22 mouse cellular contexts compared by ENCODE assay signal in the genomic region with DNA sequence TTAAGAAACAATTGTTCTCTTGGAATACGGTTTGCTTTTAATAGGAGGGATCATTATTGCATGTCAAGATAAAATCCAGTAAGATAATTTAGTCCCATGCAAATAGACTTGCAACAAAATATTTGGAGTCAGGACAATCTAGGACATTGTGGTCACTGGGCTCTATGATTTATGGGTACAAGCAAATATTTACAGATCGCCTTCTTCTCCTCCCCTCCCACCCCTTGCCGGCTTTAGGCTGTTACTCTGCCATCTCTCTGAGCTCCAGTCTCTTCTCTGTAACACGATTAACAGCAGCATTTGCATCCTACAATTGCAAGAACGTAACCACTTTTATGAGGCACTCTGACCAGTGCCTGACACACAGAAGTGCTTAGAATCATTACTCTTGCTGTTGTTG.
DNase-seq lines count a peak whose midpoint lies in the region; ATAC-seq lines count a peak whose summit lies in the region.
"Had no signal": no experiment of that assay in that cellular context is flagged by ENCODE, and none has a peak within 500 bp of the region (broad histone marks: within the 10 kb centered on the region; RNA-seq: fewer than 3 reads in every experiment).

No protein-coding gene starts in this region.

- no peak for DNase-seq in kidney, adult 11 months
- DNase-seq in kidney, postnatal 10 days, result peak; percentile 23
- no peak for DNase-seq in kidney, adult 9 months
- DNase-seq in lung, postnatal 10 days, result peak; percentile 12
- DNase-seq in lung, postnatal 25 days (ENCODE audit: low spot score), result no peak
- DNase-seq: adrenal gland, adult 2 months; adrenal gland, postnatal 10 days; adrenal gland, postnatal 25 days; cerebellum, adult 11 months; cerebellum, adult 18-20 months; cerebellum, adult 8-10 months; cerebellum, adult 9-11 months; cerebellum, postnatal 14 days; cerebellum, postnatal 36 days; embryo, embryonic 11 days had no signal

- H3K9ac ChIP-seq in kidney, embryonic 16.5 days (replicated peaks; ENCODE audit: low read length), result no peak overlapping the region
- H3K9ac ChIP-seq: embryonic facial prominence, embryonic 13.5 days; embryonic facial prominence, embryonic 15.5 days; forebrain, embryonic 12.5 days had no signal

- no peaks in the 10 kb centered on the region for H3K36me3 ChIP-seq in kidney, embryonic 16.5 days (ENCODE audit: insufficient read depth, low read length)
- H3K36me3 ChIP-seq: embryonic facial prominence, embryonic 13.5 days; embryonic facial prominence, embryonic 15.5 days; forebrain, embryonic 10.5 days; forebrain, embryonic 12.5 days had no signal

- WGBS in kidney, embryonic 16.5 days, result 29% methylated on average over 5 of the region's 5 CpGs

- H3K27ac ChIP-seq in kidney, embryonic 16.5 days (ENCODE audit: low read length), result no peak overlapping the region
- H3K27ac ChIP-seq: embryonic facial prominence, embryonic 13.5 days; embryonic facial prominence, embryonic 15.5 days; forebrain, embryonic 10.5 days; forebrain, embryonic 12.5 days had no signal

- H3K9me3 ChIP-seq in kidney, embryonic 16.5 days (ENCODE audit: low read length), result no peaks in the 10 kb centered on the region
- H3K9me3 ChIP-seq: embryonic facial prominence, embryonic 13.5 days; embryonic facial prominence, embryonic 15.5 days; forebrain, embryonic 10.5 days; forebrain, embryonic 12.5 days had no signal

- ATAC-seq in kidney, embryonic 16.5 days (ENCODE audit: low FRiP score, low TSS enrichment), result peak; percentile 70; the same call in 1 of the 2 replicates
- ATAC-seq: forebrain, embryonic 14.5 days had no signal

- no peak overlapping the region for H3K4me2 ChIP-seq in kidney, embryonic 16.5 days (replicated peaks; ENCODE audit: low read depth, low read length)
- H3K4me2 ChIP-seq: embryonic facial prominence, embryonic 13.5 days; embryonic facial prominence, embryonic 15.5 days; forebrain, embryonic 12.5 days had no signal

- no peaks in the 10 kb centered on the region for H3K27me3 ChIP-seq in kidney, embryonic 16.5 days (ENCODE audit: insufficient read depth, low read length)
- H3K27me3 ChIP-seq: embryonic facial prominence, embryonic 13.5 days; embryonic facial prominence, embryonic 15.5 days; forebrain, embryonic 12.5 days had no signal

- peaks cover 12% of the 10 kb centered on the region; the same call in 1 of the 2 replicates for H3K4me1 ChIP-seq in kidney, embryonic 16.5 days (ENCODE audit: insufficient read depth, low read length)
- H3K4me1 ChIP-seq: embryonic facial prominence, embryonic 15.5 days had no signal

- no peak overlapping the region for H3K4me3 ChIP-seq in kidney, embryonic 16.5 days (ENCODE audit: low read length)
- H3K4me3 ChIP-seq: embryonic facial prominence, embryonic 13.5 days; embryonic facial prominence, embryonic 15.5 days; erythroblast, embryonic 14.5 days; forebrain, embryonic 10.5 days; forebrain, embryonic 12.5 days had no signal

Comparison
In these comparisons a context has a peak if more than half of its experiments do, and no peak if none do; other contexts are left out.
1. DNase-seq: peak in kidney, postnatal 10 days (single experiment) and lung, postnatal 10 days (single experiment); none in kidney, adult 11 months (single experiment), kidney, adult 9 months (single experiment) and lung, postnatal 25 days (single experiment).